9 mouse cellular contexts compared by ENCODE assay signal in genomic region chr10:46057362-46058198, GRCm38 (mm10).
DNase-seq lines count a peak whose midpoint lies in the region; ATAC-seq lines count a peak whose summit lies in the region.
"Had no signal": no experiment of that assay in that cellular context is flagged by ENCODE, and none has a peak within 500 bp of the region (broad histone marks: within the 10 kb centered on the region; RNA-seq: fewer than 3 reads in every experiment).

No protein-coding gene starts in this region.

- peak; percentile 38 for DNase-seq in kidney, adult 9 months
- peak; percentile 22 for DNase-seq in WW6 (ENCODE audit: low read depth, low spot score)
- peak; percentile 81 for DNase-seq in embryo, embryonic 11 days
- peak; percentile 57 for DNase-seq in left cerebral cortex, postnatal 4 days

- no peaks in the 10 kb centered on the region for H3K27me3 ChIP-seq in kidney, embryonic 14.5 days (ENCODE audit: control insufficient read depth, insufficient read depth, low read length)
- H3K27me3 ChIP-seq in hindbrain, embryonic 15.5 days: no peaks in the 10 kb centered on the region
- H3K27me3 ChIP-seq in neural tube, embryonic 15.5 days (replicated peaks): no peaks in the 10 kb centered on the region
- H3K27me3 ChIP-seq: embryonic facial prominence, embryonic 13.5 days had no signal

- ATAC-seq in kidney, embryonic 14.5 days (ENCODE audit: low FRiP score, low TSS enrichment): no peak
- ATAC-seq in hindbrain, embryonic 15.5 days (ENCODE audit: low FRiP score, low read depth): peak; percentile 87
- peak; percentile 85 for ATAC-seq in neural tube, embryonic 15.5 days (ENCODE audit: low FRiP score)
- ATAC-seq in megakaryocyte, adult 5-6 weeks (ENCODE audit: poor library complexity, severe bottlenecking): no peak

- no peak overlapping the region for H3K9ac ChIP-seq in kidney, embryonic 14.5 days (ENCODE audit: low read depth, low read length)
- H3K9ac ChIP-seq in hindbrain, embryonic 15.5 days: no peak overlapping the region
- H3K9ac ChIP-seq in neural tube, embryonic 15.5 days (replicated peaks): no peak overlapping the region
- H3K9ac ChIP-seq: embryonic facial prominence, embryonic 13.5 days had no signal

- intact Hi-C loops in left cerebral cortex, postnatal 4 days (cut with DNase I): no loop called here

- H3K27ac ChIP-seq in kidney, embryonic 14.5 days (ENCODE audit: low read depth, low read length): no peak overlapping the region
- H3K27ac ChIP-seq in hindbrain, embryonic 15.5 days (replicated peaks): peak overlapping the region; percentile 16; the same call in 1 of the 2 replicates
- H3K27ac ChIP-seq in neural tube, embryonic 15.5 days (replicated peaks): peak overlapping the region; percentile 56; the same call in 1 of the 2 replicates
- H3K27ac ChIP-seq: embryonic facial prominence, embryonic 13.5 days had no signal

- H3K4me2 ChIP-seq in kidney, embryonic 14.5 days (replicated peaks; ENCODE audit: low read depth, low read length): no peak overlapping the region
- H3K4me2 ChIP-seq in hindbrain, embryonic 15.5 days: peak overlapping the region; percentile 38
- peak overlapping the region; percentile 3 for H3K4me2 ChIP-seq in neural tube, embryonic 15.5 days
- H3K4me2 ChIP-seq: embryonic facial prominence, embryonic 13.5 days had no signal

- WGBS in kidney, embryonic 14.5 days: 36% methylated on average over 14 of the region's 14 CpGs
- WGBS in hindbrain, embryonic 15.5 days: 26% methylated on average over 14 of the region's 14 CpGs
- WGBS in neural tube, embryonic 15.5 days: 28% methylated on average over 14 of the region's 14 CpGs

- H3K36me3 ChIP-seq in kidney, embryonic 14.5 days (ENCODE audit: control insufficient read depth, insufficient read depth, low read length): no peaks in the 10 kb centered on the region
- no peaks in the 10 kb centered on the region for H3K36me3 ChIP-seq in hindbrain, embryonic 15.5 days
- no peaks in the 10 kb centered on the region for H3K36me3 ChIP-seq in neural tube, embryonic 15.5 days
- H3K36me3 ChIP-seq: embryonic facial prominence, embryonic 13.5 days had no signal

- no peak overlapping the region for H3K4me3 ChIP-seq in kidney, embryonic 14.5 days (ENCODE audit: low read length)
- no peak overlapping the region for H3K4me3 ChIP-seq in hindbrain, embryonic 15.5 days
- H3K4me3 ChIP-seq in neural tube, embryonic 15.5 days (replicated peaks): peak overlapping the region; percentile 12; the same call in 1 of the 2 replicates
- H3K4me3 ChIP-seq: embryonic facial prominence, embryonic 13.5 days had no signal

- no peaks in the 10 kb centered on the region for H3K9me3 ChIP-seq in kidney, embryonic 14.5 days (ENCODE audit: control insufficient read depth, low read length)
- H3K9me3 ChIP-seq in hindbrain, embryonic 15.5 days: no peaks in the 10 kb centered on the region
- H3K9me3 ChIP-seq in neural tube, embryonic 15.5 days (replicated peaks): no peaks in the 10 kb centered on the region
- H3K9me3 ChIP-seq: embryonic facial prominence, embryonic 13.5 days had no signal

- H3K4me1 ChIP-seq in kidney, embryonic 14.5 days (ENCODE audit: control insufficient read depth, insufficient read depth, low read length): no peaks in the 10 kb centered on the region
- H3K4me1 ChIP-seq in hindbrain, embryonic 15.5 days (replicated peaks): 0 out of 2 replicates have a peak, but pooled peaks cover 7% of the 10 kb centered on the region
- H3K4me1 ChIP-seq in neural tube, embryonic 15.5 days: no peaks in the 10 kb centered on the region
- H3K4me1 ChIP-seq: embryonic facial prominence, embryonic 13.5 days had no signal

Comparison
In these comparisons a context has a peak if more than half of its experiments do, and no peak if none do; other contexts are left out.
1. DNase-seq: peak in every context shown above with its lines; median percentile 81 in embryo, embryonic 11 days; 57 in left cerebral cortex, postnatal 4 days; 38 in kidney, adult 9 months; 22 in WW6.
2. ATAC-seq: peak in hindbrain, embryonic 15.5 days (single experiment) and neural tube, embryonic 15.5 days (single experiment); none in kidney, embryonic 14.5 days (single experiment) and megakaryocyte, adult 5-6 weeks (single experiment).